Mouse (Mus musculus) right cerebral cortex, postnatal 36 days (tissue): Measurements from ENCODE around the gene Bin2.
"Not testable (repeated sequence)": the region's sequence is repeated elsewhere in the genome, so short reads cannot be mapped to it uniquely, and the experiment has no call there.

Source experiments
- DNase-seq, 2 experiments: peaks; one replicate each; pipeline ENCODE4 v3.0.0; 2022; ENCODE audit warnings: low spot score in 2 of 2, mixed read lengths in 1 of 2

The Bin2 gene

GRCm38 (mm10) chr15:100646161-100646560, 23.2 kb downstream of the Bin2 start:
- DNase-seq, result no peak

GRCm38 (mm10) chr15:100642451-100642850, 26.9 kb downstream of the Bin2 start:
- DNase-seq, result no peak

- no peak for DNase-seq
Measured at GRCm38 (mm10) chr15:100641226-100641810, 28.0 kb downstream of the Bin2 start.

GRCm38 (mm10) chr15:100639972-100640750, 29.2 kb downstream of the Bin2 start:
- no peak for DNase-seq

- no peak for DNase-seq
Measured at GRCm38 (mm10) chr15:100637661-100638060, 31.7 kb downstream of the Bin2 start.

GRCm38 (mm10) chr15:100636700-100637501, 32.5 kb downstream of the Bin2 start, which contains the start of gene Smagp:
Gene Smagp, minus strand, starts transcription at chr15:100636940.
- DNase-seq, result no peak

- no peak for DNase-seq
Measured at GRCm38 (mm10) chr15:100635851-100636645, 33.3 kb downstream of the Bin2 start.

GRCm38 (mm10) chr15:100635239-100635638, 34.1 kb downstream of the Bin2 start:
- DNase-seq, result no peak

- no peak for DNase-seq
Measured at GRCm38 (mm10) chr15:100633341-100633740, 36.0 kb downstream of the Bin2 start.

- no peak for DNase-seq
Measured at GRCm38 (mm10) chr15:100632323-100632722, 37.0 kb downstream of the Bin2 start.

- no peak for DNase-seq
Measured at GRCm38 (mm10) chr15:100631454-100632170, 37.7 kb downstream of the Bin2 start.

GRCm38 (mm10) chr15:100630126-100630525, 39.2 kb downstream of the Bin2 start:
- no peak for DNase-seq

- DNase-seq, result no peak
Measured at GRCm38 (mm10) chr15:100628797-100629196, 40.6 kb downstream of the Bin2 start.

- DNase-seq, result no peak
Measured at GRCm38 (mm10) chr15:100627774-100628370, 41.5 kb downstream of the Bin2 start.

- no peak for DNase-seq
Measured at GRCm38 (mm10) chr15:100627287-100627686, 42.1 kb downstream of the Bin2 start.

- no peak for DNase-seq
Measured at GRCm38 (mm10) chr15:100624435-100624834, 44.9 kb downstream of the Bin2 start.

GRCm38 (mm10) chr15:100623754-100624153, 45.6 kb downstream of the Bin2 start:
- no peak for DNase-seq

- peak; percentile 39 to 60 for DNase-seq
Measured at GRCm38 (mm10) chr15:100622164-100622563, 47.2 kb downstream of the Bin2 start.

GRCm38 (mm10) chr15:100621671-100622070, 47.7 kb downstream of the Bin2 start:
- DNase-seq, result not testable (repeated sequence)

- no peak for DNase-seq
Measured at GRCm38 (mm10) chr15:100619200-100619599, 50.2 kb downstream of the Bin2 start.
